Mouse (Mus musculus): ENCODE results near the gene Tmem233.

DNA sequence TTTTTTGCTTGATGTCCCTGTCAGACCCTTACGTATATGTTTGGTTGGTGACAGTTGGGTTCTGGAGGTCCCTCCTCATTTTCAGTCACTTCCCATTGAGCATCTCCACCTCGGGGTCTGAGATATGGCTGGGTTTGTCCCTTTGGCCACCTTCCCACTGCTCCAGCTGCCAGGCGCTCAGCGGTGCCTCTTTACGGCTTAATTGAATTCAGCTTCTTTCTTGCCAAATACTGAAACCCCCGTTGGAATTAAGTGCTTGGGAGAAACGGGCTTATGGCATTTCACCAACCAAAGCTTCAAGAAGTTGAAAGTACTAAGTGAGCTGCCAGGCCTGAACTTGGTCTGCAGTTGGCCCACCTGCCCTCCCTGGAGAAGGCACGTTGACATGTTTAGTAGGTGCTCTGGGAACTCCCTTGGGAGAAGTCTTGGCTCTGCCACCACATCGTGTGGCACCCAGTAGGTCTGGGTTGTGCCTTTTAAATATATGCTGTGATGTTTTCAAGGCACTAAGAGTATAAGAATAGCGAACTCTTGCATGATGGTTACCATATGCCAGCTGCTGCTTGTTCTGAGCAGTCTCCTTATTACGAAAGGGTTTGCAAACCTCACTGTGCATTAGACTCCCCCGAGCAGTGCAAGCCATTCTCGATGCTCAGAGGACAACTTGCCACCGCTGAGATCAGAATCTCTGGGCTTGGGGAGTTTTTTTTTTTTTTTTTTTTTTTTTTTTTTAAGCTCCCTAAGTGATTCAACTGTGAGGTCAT is 32.2 kb upstream of the Tmem233 start:
- TF ChIP-seq POLR2A (IDR thresholded peaks at IDR 0.05; ENCODE audit: control insufficient read depth, low read depth, low read length) = no peak
- TF ChIP-seq CTCF (IDR thresholded peaks at IDR 0.05; ENCODE audit: control insufficient read depth, insufficient read depth, insufficient replicate concordance, low read depth, low read length) = no peak
